Mouse (Mus musculus): Measurements from ENCODE around the gene Phtf2.
A peak's percentile ranks its signal among the peaks of the same experiment; 100 is the strongest.
"Not testable (repeated sequence)": the region's sequence is repeated elsewhere in the genome, so short reads cannot be mapped to it uniquely, and the experiment has no call there.

The Phtf2 gene

DNA sequence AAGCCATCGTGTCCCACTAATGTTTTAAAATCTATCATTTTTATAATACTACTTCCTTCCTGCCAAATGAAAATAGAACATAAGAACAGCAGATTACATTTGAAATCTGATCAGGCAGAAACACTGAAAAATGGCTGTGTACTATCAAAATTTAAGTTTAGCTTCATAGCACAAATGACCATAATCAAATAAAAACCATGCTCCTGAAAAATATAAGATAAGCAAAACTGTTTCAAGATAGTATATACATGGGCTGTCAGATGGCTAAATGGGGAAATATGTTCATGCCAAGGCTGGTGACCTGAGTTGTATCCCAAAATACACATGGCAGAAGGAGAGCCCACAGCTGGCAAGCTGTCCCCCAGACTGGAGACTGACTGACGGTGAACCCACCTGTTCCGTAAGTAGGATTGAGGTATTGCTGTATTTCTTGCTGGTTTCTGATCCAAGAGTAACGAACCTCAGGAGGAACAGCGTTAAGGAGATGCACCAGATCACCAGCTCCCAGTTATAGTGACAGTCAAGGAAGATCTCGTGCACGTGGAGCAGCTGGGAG, 116.5 kb downstream of the Phtf2 start:
- DNase-seq, result no peak

DNA sequence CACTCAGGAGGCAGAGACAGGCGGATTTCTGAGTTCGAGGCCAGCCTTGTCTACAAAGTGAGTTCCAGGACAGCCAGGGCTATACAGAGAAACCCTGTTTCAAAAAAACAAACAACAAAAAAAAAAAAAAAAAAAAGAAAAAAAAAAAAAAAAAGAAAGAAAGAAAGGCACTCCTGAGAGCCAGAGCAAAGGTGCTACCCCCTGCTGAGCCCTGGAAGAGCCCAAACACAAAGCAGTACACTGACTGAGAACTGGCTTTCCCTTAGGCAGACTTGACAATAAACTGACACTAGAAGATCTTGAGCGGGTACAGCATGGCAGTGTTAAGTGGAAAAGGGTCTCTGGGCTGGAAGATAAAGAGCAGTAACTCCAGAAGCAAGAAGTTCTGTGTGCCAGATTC, 119.5 kb downstream of the Phtf2 start:
- not testable (repeated sequence) for DNase-seq

DNA sequence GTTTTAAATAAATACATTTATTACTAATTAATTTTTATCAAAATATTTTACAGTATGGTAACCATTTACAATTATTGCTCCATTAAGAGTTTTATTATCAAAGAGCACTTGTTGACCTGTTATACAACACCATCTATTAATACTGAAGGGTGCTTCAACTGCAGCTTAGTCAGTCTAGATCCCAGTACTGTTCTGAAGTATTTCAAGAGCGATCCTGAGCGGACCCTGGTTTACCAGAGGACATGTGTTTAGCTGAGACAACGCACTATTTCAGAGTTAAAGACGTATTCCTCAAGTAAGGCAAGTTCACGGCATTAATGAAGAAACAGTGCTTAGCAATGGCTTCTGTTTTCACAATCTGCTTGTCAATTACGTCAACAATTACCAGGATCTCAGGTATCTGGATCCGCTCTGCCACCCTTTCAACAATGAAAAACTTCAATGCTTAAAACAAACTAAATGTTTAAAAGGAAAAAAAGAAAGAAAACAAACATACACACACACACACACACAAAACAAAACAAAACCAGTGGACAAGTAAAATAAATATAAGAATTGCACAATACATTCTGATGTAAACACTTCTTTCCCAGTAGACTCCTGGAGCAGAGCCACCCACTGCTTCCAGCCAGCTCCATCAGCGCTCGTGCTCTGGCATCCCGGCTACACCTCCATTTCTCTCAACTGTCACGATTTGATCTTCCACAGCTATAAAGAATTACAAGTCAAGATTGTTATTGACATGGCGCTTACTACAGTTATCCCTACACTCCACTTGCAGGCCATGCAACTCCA, 121.4 kb downstream of the Phtf2 start:
- peak; percentile 56 for DNase-seq

DNA sequence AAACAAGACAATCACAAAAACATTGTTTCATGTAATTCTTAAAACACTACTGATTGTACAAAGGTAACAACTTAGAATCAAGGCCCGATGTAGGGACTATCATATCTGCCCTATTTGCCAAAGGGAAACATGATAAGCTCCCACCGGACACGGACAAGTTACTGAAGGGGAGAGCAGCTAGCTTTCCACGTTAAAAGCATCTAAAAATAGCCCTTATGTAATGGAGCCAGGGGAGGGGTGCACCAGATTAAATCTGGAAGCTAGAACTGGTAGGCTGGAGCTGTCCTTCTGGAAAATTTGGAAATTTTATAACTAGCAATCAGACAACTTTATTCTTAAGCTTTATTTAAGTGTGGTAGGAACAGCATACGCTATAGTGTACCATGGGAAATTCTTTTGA, 122.2 kb downstream of the Phtf2 start:
- no peak for DNase-seq

- no peak for DNase-seq
These were observed 128.0 kb downstream of the Phtf2 start for GRCm38 (mm10) chr5:20753963-20754362.

DNA sequence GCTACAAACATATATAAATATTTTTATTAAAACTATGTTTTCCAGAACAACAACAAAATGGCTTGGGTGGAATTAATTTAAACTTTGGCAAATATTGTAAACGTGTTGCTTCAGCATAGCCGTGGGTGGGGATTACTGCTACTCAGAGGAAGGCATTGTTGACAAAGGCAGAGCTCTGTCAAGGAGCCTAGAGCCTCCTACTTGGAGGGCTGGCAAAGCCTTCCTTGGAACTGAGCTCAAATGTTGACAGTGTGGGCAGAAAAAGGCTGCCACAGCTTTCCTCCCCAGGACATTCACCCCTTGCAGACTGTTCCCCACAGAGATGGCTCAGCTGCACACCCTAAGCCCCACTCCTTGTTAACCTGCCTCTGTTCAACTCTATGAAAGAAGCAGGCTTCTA, 128.8 kb downstream of the Phtf2 start:
- DNase-seq, result peak; percentile 24

DNA sequence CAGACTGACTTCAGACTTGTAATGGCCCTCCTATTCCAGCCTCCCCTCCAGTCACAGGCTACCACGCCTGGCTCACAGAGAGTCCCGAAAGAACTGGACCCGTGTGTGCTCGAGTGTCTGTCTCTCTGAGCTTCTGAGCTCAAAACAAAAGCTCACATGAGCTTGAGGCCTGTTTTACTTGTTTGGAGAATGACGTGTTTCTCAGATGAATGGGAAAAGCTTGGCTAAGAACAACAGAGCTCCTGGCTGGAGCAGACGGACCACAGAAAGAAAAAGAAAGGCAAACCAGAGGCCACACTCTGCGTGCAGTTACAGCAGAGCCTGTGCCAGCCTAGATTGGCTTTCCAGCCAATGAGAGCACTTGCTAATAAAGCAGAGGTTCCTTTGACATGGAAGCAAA, 130.2 kb downstream of the Phtf2 start:
- peak; percentile 38 for DNase-seq

DNA sequence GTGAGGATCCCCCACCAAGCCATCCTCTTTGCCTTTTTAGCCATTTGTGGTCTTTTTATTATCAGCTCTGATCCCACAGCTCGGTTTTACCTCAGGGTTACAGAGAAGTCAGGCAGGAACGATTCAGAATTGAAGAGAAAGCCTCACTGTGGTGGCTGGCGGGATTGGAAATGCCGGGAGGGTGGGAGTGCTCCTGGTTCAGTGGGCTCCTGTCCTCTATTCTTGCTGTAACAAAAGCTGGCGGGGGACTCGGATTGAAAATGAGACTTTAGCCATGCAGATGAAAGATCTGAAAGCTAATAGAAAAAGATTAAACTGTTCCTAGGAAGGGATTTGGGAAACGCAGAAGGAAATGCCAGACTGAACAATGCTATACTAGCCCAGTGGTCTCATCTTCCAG, 130.9 kb downstream of the Phtf2 start:
- no peak for DNase-seq

DNA sequence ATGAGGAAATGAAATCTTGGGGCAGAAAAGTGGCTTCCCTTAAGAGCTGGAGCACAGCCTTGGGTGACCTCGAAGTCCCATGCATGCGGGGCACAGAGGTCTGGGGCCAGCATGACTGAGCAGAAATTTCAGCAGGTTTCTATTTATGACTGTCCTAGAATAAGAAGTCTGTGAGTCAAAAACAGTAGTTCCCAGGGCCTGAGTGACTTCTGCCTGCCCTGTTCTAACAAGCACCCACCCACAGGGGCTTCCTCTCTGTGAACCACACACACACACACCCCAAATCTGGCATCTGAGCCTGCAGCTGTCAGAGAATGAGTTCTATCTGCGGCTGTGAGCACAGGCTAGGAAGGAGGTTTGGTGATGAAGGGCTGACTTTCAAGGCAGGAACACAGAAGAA, 132.4 kb downstream of the Phtf2 start:
- DNase-seq, result no peak

DNA sequence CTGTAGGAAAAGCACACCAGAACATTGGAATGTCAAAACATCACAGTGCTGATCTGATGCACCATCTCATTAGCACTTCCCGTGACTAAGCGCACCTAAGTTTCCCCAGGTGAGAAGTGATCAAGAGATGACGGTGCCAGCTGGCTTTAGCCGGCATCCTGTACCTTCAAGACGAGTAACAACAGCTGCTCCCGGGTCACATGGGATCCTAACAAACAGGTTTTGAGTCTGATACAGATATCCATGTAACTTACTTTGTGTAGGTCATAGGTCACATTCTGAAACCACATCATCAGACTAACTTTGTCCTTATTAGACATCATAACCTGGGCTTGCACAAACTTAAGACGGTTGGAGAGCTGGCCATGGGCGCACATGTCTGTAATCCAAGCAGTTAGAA, 133.1 kb downstream of the Phtf2 start:
- DNase-seq, result no peak

GRCm38 (mm10) chr5:20748142-20748541, 133.8 kb downstream of the Phtf2 start:
- no peak for DNase-seq

GRCm38 (mm10) chr5:20741936-20742335, 140.0 kb downstream of the Phtf2 start:
- no peak for DNase-seq

DNA sequence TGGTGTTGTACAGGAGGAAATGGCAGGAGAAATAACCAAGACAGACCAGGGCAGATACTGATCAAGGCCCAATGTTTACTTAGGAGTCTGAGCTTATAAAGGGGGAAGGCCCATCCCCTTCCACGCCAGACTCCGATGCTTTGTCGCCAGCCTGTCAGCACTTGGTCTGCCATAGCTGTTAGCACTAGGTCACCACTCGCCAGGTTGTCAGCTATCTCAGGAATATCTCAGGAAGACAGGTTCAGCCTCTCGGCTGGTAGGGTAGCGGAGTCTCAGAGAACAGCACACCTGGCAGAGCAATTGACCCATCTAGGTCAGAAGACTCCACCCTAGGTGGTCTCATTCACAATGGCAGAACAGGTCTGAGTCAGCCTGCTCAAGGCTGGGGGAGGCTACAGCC, 140.7 kb downstream of the Phtf2 start:
- no peak for DNase-seq

DNA sequence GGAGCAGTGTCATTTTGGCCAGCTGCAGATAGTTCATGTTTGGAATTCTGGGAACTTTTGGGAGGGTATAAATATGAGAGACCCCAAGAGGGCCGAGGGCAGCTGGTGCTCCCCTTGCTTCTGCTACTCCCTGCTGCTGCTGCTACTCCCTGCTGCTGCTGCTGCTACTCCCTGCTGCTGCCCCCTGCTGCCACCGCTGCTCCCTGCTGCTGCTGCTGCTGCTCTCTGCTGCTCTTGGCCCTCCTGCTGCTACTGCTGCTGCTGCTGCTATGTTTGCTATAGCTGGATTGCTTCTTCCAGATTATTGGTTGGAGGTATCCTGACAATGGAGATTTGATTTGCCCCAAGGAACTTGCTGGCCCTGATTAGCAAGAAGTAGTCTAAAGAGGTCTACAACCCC, 143.1 kb downstream of the Phtf2 start:
- DNase-seq, result peak; percentile 15

DNA sequence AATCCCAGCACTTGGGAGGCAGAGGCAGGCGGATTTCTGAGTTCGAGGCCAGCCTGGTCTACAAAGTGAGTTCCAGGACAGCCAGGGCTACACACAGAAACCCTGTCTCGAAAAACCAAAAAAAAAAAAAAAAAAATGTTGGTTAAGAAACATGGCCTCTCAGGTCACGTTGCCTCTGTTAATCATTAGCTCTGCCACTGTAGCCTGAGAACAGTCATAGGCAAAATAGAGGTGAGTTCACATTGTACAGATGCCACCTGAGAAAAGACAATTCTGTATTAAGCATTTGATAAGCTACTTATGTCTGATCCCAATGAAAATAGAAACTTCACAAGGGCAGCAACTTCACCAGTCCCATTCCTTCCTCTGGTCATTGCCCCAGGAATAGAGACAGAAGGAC, 158.7 kb downstream of the Phtf2 start:
- not testable (repeated sequence) for DNase-seq

DNA sequence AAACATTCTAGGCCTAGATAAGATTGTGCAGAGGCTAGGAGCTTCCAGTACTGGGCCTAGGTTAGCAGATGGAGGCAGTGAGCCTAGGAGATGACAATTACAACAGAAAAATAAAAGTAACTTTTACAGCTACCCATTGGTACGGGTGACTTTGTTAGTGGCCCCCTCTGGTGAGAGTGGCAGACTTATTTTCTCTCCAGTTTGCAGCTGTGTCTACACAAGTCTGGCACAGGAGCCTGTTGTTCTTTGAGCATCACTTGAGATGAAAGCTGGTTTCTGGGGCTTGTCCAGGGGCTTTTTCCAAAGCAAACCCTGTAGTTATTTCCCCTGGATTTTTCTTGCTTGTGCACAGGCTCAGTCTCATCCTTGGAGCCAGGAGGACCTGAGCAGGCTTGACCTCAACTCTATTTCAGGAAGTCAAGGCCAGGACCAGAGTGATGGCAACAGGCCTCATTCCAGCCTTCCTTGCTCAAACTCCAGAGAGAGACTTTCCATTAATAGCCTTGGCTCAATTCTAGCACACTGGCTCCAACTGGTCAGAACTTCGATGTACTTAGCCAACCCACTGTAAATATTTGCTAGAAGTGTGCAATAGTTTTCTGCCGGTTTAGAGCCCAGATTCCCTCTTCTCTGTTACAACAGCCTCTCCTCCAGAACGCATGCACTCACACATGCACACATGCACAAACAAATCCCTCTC, 161.6 kb downstream of the Phtf2 start:
- DNase-seq, result peak; percentile 76

- DNase-seq, result not testable (repeated sequence)
These were observed 165.9 kb downstream of the Phtf2 start for GRCm38 (mm10) chr5:20715980-20716379.

DNA sequence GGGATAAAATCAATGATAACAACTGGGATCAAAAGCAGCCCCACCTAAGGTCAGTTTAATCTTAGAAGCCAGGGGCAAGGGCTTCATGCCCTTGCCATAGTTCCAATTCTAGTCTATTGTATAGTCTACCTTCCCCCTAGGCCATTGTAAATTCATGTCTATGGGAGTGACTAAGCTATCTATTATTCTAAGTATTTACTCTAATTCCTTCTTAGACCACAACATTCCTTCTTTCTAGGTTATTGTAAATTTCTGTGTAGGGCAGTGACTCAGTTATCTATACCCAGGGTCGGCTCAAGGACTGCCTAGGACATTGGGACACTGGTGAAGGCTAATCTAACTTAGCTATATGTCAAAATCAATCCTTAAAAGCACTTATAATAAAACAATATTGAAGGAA, 167.3 kb downstream of the Phtf2 start:
- not testable (repeated sequence) for DNase-seq

- DNase-seq, result not testable (repeated sequence)
These were observed 171.1 kb downstream of the Phtf2 start for GRCm38 (mm10) chr5:20710845-20711244.

All from lung, postnatal 36 days (tissue).